Mouse (Mus musculus) cortical plate, adult 2 months (tissue): Measurements from ENCODE around the gene Adam19. TPM values are rescaled to one million over a fixed set of nuclear protein-coding genes. Genes with fewer than 3 reads are reported as not detected.

Experiments used
- H3K27ac ChIP-seq: fragments of 200-500 bp; 2 replicates; pipeline ENCODE4 v1.5.1; 2012; ENCODE audit warnings: low read length, control low read depth, inconsistent platforms; ENCODE audit not compliant: insufficient read depth
- H3K4me1 ChIP-seq: fragments of 200-500 bp; 2 replicates; pipeline ENCODE4 v1.6.1; 2011; ENCODE audit warnings: low read length; ENCODE audit not compliant: control insufficient read depth, insufficient read depth
- H3K4me3 ChIP-seq: fragments of 200-500 bp; 2 replicates; pipeline ENCODE4 v1.5.1; 2011; ENCODE audit warnings: mild to moderate bottlenecking, low read length, control low read depth; ENCODE audit not compliant: insufficient read depth
- CTCF ChIP-seq: fragments of 200-500 bp; IDR thresholded peaks from 2 replicates; pipeline ENCODE4 v1.5.1; 2011; ENCODE audit warnings: mild to moderate bottlenecking, control low read depth, low read length; ENCODE audit not compliant: insufficient read depth; ENCODE audit errors: extremely low read depth
- POLR2A ChIP-seq: fragments of 200-500 bp; IDR thresholded peaks from 2 replicates; pipeline ENCODE4 v1.6.1; 2011; ENCODE audit warnings: mild to moderate bottlenecking, low read length, control low read depth; ENCODE audit not compliant: insufficient read depth; ENCODE audit errors: extremely low read depth
- polyA plus RNA-seq: library from polyadenylated mRNA; depleted of rRNA; stranded (reverse); fragments of >200 nt; gene quantifications from 2 replicates; pipeline ENCODE4 v1.2.3, GENCODE M21; 2012

The Adam19 gene
- polyA plus RNA-seq, 1 experiment = 9.9 TPM

DNA sequence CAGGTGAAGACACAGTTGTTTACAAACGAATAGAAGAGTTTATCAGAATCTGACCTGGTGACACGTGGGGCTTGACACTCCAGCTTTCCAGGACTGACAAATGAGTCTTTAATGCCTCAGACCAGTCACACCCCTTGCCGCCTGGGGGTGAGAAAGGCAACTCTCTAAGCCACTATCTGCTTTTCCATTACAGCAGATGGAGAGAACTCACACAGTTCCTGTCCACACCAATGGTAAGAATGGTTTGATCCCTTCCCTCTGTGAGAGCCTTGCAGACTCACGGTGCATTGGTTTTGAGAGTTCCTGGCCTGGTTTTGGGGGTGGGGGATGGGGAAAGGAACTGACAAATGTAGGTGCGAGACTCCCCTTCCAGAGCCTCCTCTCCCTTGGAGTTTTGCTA, 1.5 kb upstream of the Adam19 start:
- Histone ChIP-seq H3K27ac (no peak overlapping the region), H3K4me3 (no peak overlapping the region), H3K4me1 (no peaks in the 10 kb centered on the region; the same call in 1 of the 2 replicates)
- TF ChIP-seq CTCF = no peak
- no peak for TF ChIP-seq POLR2A

DNA sequence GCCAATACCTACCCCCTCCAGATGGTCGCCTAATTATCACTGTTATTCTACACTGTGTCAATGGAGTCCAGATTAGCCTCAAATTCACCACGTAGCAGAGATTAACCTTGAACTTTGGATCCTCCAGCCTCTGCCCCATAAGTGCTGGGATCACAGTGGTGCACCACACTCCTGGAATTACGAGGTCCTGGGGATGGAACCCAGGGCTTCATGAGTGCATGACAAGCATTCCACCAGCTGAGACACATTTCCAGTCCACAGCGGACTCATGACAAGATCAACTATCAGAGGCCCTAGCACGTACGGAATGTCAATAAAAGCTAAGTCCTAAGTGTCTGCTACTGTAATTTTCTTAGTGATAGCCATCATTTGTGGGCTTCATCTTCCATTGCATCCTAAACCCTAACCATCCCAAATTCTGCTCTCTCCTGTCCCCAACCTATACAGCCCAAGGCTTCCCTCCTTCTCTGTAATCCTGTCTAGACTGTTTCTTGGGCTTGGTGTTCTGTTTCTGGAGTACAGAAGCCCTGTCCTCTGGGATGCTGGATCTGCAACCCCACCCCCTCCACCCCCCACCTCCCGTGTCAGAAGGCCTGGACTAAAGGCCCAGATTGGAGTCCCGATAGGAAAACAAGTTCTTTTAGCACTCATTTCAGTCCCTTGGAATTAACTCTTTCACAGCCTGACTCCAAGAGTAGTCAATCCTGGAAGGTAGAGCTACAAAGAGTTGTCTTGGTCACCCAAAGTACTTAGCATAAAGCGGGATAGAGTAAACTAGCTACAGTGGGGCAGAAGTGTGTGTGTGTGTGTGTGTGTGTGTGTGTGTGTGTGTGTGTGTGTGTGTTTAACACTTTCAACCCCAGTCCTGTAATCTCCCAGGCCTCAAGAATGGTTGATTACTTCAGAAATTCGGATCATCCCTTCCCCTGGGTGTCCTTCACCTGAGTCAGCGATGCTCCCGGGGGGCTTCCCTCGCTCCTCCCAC, 589 bp upstream of the Adam19 start:
- Histone ChIP-seq H3K4me3 (peak overlapping the region; percentile 75), H3K4me1 (no peaks in the 10 kb centered on the region; the same call in 1 of the 2 replicates), H3K27ac (no peak overlapping the region)
- no peak for TF ChIP-seq CTCF
- TF ChIP-seq POLR2A = no peak

DNA sequence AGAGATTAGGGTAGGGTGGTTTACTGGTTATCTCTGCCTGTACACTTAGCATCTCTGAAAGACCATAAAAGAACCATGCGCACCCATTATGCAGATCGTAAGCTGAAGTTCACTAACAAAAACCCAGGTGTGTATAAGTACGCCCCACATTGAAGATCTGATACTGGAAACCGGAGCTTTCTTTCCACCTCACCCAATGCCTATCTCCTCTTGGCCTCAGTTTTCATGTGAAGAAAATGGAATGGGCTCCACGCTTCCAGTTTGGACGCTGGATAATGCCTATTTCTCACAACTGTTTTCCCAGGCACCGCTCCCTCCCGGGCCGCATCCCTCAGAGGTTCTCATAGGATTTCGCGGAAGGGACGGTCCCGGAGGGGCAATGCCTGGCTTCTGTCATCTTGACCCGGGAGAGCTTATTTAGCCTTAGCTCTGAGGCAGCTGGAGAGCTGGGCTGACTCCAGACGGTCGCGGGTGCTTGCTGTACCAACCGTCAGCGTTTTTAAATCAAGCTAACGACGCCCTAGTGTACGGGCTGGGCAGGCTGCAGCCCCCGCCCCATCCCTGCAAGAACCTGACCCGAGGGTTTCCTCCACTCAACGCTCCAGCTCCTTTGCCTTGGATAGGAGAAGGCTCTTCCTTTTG, 1.1 kb downstream of the Adam19 start:
- Histone ChIP-seq H3K4me1 (no peaks in the 10 kb centered on the region; the same call in 1 of the 2 replicates), H3K4me3 (peak overlapping the region; percentile 75), H3K27ac (no peak overlapping the region)
- TF ChIP-seq CTCF (no peak), POLR2A (no peak)

DNA sequence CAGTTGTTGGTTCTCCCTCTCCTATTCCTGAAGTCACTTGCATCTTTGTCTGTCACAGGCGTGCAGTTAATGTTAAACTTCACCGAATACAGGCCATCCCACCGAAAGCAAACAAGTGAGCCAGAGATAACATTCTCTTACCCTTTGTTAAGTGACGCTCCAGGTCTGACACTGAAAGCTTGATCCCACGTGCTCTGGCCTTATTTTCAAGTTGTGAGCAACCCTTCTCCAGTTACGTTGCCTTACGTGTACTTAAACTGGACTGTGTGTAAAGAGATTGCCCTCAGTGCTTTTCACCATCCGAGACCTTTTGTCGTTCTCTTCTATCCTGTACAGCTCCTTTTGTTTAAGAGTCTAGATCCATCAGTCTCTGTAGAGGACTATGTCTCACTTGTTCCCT, 2.2 kb downstream of the Adam19 start:
- H3K27ac ChIP-seq = no peak overlapping the region
- no peak overlapping the region for H3K4me3 ChIP-seq
- TF ChIP-seq POLR2A (no peak), CTCF (no peak)
- H3K4me1 ChIP-seq = peaks cover 2% of the 10 kb centered on the region; the same call in 1 of the 2 replicates

DNA sequence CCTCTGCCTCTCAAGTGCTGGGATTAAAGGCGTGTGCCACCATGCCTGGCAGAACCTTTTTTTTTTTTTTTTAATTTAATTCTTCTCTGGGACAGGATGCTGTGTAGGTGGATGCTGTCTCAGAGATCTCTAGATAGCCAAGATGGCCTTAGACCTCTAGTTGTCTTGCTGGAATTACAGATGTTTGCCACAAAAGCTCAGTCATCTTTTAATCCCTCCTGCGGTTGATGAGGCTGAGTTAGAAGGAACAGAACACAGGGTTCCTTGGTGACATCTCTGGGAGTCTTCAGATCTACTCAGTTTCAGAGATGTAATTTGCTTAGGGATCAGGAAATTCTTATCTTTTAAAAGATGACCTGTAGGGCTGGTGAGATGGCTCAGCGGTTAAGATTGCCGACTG, 3.1 kb downstream of the Adam19 start:
- TF ChIP-seq POLR2A = no peak
- TF ChIP-seq CTCF = no peak
- Histone ChIP-seq H3K4me3 (no peak overlapping the region), H3K4me1 (peaks cover 4% of the 10 kb centered on the region; the same call in 1 of the 2 replicates), H3K27ac (no peak overlapping the region)

DNA sequence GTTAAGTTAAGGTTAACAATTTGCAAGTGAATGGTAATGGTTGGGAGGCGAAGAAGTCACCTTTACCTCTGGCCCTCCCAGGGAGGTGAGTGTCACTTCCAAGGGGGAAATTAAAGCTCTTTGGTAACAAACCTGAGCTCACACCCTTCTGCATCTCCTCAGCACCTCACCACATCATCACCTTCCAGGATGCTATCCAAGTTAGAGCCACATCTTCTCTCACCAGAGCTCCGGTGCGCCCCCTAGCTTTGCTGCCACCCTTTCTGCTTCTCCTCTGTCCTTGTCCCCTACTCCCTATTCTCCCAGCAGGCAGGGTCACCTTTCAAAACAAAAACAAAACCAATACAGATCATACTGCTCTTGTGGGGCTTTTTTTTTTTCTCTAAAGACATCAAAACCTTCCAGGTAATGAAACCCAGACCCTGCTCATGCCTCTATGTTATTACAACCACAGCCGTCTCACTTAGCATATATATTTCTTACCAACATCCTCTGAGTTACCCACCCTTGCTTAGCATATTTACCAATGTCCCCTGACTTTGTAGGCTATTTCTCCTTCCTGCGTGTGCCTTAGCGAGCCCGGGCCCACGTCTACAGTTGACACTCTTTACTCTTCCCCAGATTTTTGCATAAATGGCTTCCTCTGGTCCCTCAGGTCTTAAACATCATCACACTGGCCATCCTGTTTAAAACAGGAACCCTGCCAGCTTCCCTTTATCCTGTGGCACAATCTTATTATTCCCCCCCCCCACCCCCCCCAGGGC, 4.3 kb downstream of the Adam19 start:
- no peak overlapping the region for H3K27ac ChIP-seq
- H3K4me3 ChIP-seq = no peak overlapping the region
- peaks cover 4% of the 10 kb centered on the region; the same call in 1 of the 2 replicates for H3K4me1 ChIP-seq
- TF ChIP-seq POLR2A = no peak
- TF ChIP-seq CTCF = 0 out of 2 replicates have a peak, but pooled peaks have one; percentile 5

DNA sequence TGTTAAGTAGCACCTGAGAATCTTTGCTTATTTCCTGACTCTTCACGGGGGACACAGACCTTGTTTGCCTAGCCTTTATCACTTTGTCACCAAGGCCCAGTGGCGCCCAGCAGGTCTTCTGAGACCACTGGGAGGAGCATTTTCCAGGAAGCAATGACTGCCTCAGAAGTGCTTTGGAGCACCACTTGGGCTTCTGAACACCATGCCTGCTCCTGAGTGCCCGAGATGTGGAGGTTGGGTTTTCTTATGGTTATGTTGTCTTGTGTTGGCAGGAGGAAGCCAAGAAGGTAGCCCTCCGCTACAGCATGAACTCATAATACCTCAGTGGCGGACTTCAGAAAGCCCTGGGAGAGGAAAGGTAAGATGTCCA, 4.8 kb downstream of the Adam19 start:
- Histone ChIP-seq H3K4me1 (peaks cover 4% of the 10 kb centered on the region; the same call in 1 of the 2 replicates), H3K27ac (no peak overlapping the region), H3K4me3 (no peak overlapping the region)
- TF ChIP-seq POLR2A (no peak), CTCF (no peak)

DNA sequence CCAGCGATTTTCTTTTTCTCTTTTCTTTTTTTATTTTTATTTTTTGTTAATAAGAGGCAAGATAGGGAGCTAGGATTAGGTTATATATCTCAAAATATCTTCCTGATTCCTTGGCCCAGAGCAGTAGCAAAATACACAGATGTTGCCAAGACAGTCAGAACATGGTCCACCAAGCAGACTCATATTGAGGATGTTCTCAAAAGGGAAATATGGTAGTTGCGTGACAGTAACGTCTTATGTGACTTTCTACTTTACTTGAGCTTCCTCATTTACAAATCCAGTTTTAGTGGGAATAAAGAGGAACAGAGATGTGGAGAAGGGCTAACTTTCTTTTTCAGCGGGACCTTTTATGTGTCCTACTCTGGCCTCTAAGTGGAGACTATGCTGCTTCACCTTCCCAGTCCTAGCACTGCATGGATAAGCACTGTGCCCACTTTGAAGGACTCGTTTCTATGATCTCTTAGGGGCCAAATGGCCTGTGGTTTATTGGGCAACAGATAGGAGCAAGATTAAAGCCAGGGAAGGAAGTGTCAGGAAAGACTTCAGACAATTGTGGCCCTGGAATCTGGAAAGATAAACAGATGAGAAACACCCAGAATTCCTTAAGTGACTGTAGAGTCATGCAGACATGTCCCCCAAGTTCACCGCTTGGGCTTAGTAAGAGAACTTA, 6.1 kb downstream of the Adam19 start:
- Histone ChIP-seq H3K4me3 (no peak overlapping the region), H3K27ac (0 out of 2 replicates have a peak overlapping the region, but pooled peaks have one; percentile 45), H3K4me1 (peaks cover 6% of the 10 kb centered on the region)
- no peak for TF ChIP-seq CTCF
- TF ChIP-seq POLR2A = no peak

DNA sequence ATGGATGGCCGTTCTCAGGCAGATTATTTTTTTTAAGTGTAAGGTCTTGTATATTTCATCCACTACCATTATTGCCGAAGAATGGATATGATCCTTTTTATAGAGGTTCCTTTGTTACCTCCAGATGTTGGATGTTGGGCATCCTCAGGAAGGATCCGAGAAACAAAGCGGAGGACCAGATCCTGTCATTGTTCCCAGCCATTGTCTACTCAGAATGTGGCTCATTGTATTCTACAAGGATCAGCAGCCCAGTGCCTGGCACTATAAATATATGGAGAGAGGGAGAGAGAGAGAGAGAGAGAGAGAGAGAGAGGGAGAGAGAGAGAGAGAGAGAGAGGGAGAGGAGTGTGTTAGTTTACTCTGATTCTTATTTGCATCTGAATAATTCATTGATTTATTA, 6.8 kb downstream of the Adam19 start:
- TF ChIP-seq CTCF = no peak
- TF ChIP-seq POLR2A = no peak
- Histone ChIP-seq H3K27ac (0 out of 2 replicates have a peak overlapping the region, but pooled peaks have one; percentile 32), H3K4me1 (peaks cover 6% of the 10 kb centered on the region), H3K4me3 (no peak overlapping the region)
